Mouse (Mus musculus): ENCODE measurements around the gene Cd5. TPM values are rescaled to one million over a fixed set of nuclear protein-coding genes. Genes with fewer than 3 reads are reported as not detected.

Gene Cd5
- total and polyA plus RNA-seq, 3 experiments, result 0.11 to 0.80 (median 0.26) TPM

- H3K27ac ChIP-seq, result no peak overlapping the region
- 46% methylated on average over 4 of the region's 4 CpGs for WGBS
- no peaks in the 10 kb centered on the region for H3K27me3 ChIP-seq (ENCODE audit: control insufficient read depth, insufficient read depth, low read length)
- H3K36me3 ChIP-seq (ENCODE audit: control insufficient read depth, insufficient read depth, low read length), result no peaks in the 10 kb centered on the region
- peaks cover 4% of the 10 kb centered on the region; the same call in 1 of the 2 replicates for H3K4me1 ChIP-seq (ENCODE audit: control insufficient read depth, insufficient read depth, low read length)
- no peak overlapping the region for H3K4me3 ChIP-seq
- H3K79me2 ChIP-seq (replicated peaks; ENCODE audit: control insufficient read depth, insufficient read depth, low read length), result no peaks in the 10 kb centered on the region
- DNase-seq, result peak; percentile 50 to 74
- no peak overlapping the region for H3K9ac ChIP-seq (ENCODE audit: low read depth, low read length)
- TF ChIP-seq EP300 (IDR thresholded peaks at IDR 0.05; ENCODE audit: insufficient read depth, low read depth, low read length), result peak; percentile 80
- TF ChIP-seq POLR2A (IDR thresholded peaks at IDR 0.05; ENCODE audit: insufficient read depth, low read depth, low read length), result no peak
- TF ChIP-seq CTCF (IDR thresholded peaks at IDR 0.05), result peak; percentile 72
- intact Hi-C loops (cut with DNase I), result loop anchor here (1.0 to 5.0 kb wide), 3 partner anchors 116 to 262 kb away; partner anchors contain the start of gene Tmem109
Measured at GRCm38 (mm10) chr19:10714682-10715475, 23.9 kb downstream of the Cd5 start.

GRCm38 (mm10) chr19:10714168-10714567, 24.6 kb downstream of the Cd5 start:
- intact Hi-C loops (cut with DNase I), result loop anchor here (1.0 to 5.0 kb wide), 2 partner anchors 117 to 263 kb away; no protein-coding TSS in a partner anchor
- no peaks in the 10 kb centered on the region for H3K79me2 ChIP-seq (replicated peaks; ENCODE audit: control insufficient read depth, insufficient read depth, low read length)

GRCm38 (mm10) chr19:10713551-10713950, 25.3 kb downstream of the Cd5 start:
- TF ChIP-seq POLR2A (IDR thresholded peaks at IDR 0.05; ENCODE audit: insufficient read depth, low read depth, low read length) (no peak), CTCF (IDR thresholded peaks at IDR 0.05) (no peak), EP300 (IDR thresholded peaks at IDR 0.05; ENCODE audit: insufficient read depth, low read depth, low read length) (no peak)
- WGBS, result 89% methylated on average over 10 of the region's 10 CpGs
- no peaks in the 10 kb centered on the region for H3K36me3 ChIP-seq (ENCODE audit: control insufficient read depth, insufficient read depth, low read length)
- H3K27me3 ChIP-seq (ENCODE audit: control insufficient read depth, insufficient read depth, low read length), result no peaks in the 10 kb centered on the region
- intact Hi-C loops (cut with DNase I), result loop anchor here (5.0 kb wide), 1 partner anchor 264 kb away; no protein-coding TSS in a partner anchor
- H3K27ac ChIP-seq, result no peak overlapping the region
- H3K9ac ChIP-seq (ENCODE audit: low read depth, low read length), result no peak overlapping the region
- no peaks in the 10 kb centered on the region for H3K79me2 ChIP-seq (replicated peaks; ENCODE audit: control insufficient read depth, insufficient read depth, low read length)
- H3K4me3 ChIP-seq, result no peak overlapping the region
- H3K4me1 ChIP-seq (ENCODE audit: control insufficient read depth, insufficient read depth, low read length), result peaks cover 6% of the 10 kb centered on the region; the same call in 1 of the 2 replicates
- no peak for DNase-seq

More at GRCm38 (mm10) chr19:10714168-10714567, 24.6 kb downstream of the Cd5 start:
- Histone ChIP-seq H3K27me3 (ENCODE audit: control insufficient read depth, insufficient read depth, low read length) (no peaks in the 10 kb centered on the region), H3K4me3 (no peak overlapping the region), H3K9ac (ENCODE audit: low read depth, low read length) (no peak overlapping the region), H3K4me1 (ENCODE audit: control insufficient read depth, insufficient read depth, low read length) (peaks cover 5% of the 10 kb centered on the region; the same call in 1 of the 2 replicates), H3K27ac (no peak overlapping the region), H3K36me3 (ENCODE audit: control insufficient read depth, insufficient read depth, low read length) (no peaks in the 10 kb centered on the region)
- no peak for DNase-seq
- WGBS, result 85% methylated on average over 6 of the region's 6 CpGs
- TF ChIP-seq CTCF (IDR thresholded peaks at IDR 0.05), result no peak
- no peak for TF ChIP-seq POLR2A (IDR thresholded peaks at IDR 0.05; ENCODE audit: insufficient read depth, low read depth, low read length)
- no peak for TF ChIP-seq EP300 (IDR thresholded peaks at IDR 0.05; ENCODE audit: insufficient read depth, low read depth, low read length)

GRCm38 (mm10) chr19:10712646-10713045, 26.2 kb downstream of the Cd5 start:
- TF ChIP-seq POLR2A (IDR thresholded peaks at IDR 0.05; ENCODE audit: insufficient read depth, low read depth, low read length) (no peak), EP300 (IDR thresholded peaks at IDR 0.05; ENCODE audit: insufficient read depth, low read depth, low read length) (no peak), CTCF (IDR thresholded peaks at IDR 0.05) (no peak)
- no peak for DNase-seq
- H3K79me2 ChIP-seq (replicated peaks; ENCODE audit: control insufficient read depth, insufficient read depth, low read length), result no peaks in the 10 kb centered on the region
- H3K4me1 ChIP-seq (ENCODE audit: control insufficient read depth, insufficient read depth, low read length), result peaks cover 3% of the 10 kb centered on the region; the same call in 1 of the 2 replicates
- H3K27ac ChIP-seq, result no peak overlapping the region
- no peak overlapping the region for H3K4me3 ChIP-seq
- intact Hi-C loops (cut with DNase I), result loop anchor here (5.0 kb wide), 1 partner anchor 265 kb away; no protein-coding TSS in a partner anchor
- H3K27me3 ChIP-seq (ENCODE audit: control insufficient read depth, insufficient read depth, low read length), result no peaks in the 10 kb centered on the region
- H3K36me3 ChIP-seq (ENCODE audit: control insufficient read depth, insufficient read depth, low read length), result no peaks in the 10 kb centered on the region
- H3K9ac ChIP-seq (ENCODE audit: low read depth, low read length), result no peak overlapping the region
- WGBS, result 98% methylated on average over 12 of the region's 12 CpGs

GRCm38 (mm10) chr19:10712194-10712593, 26.6 kb downstream of the Cd5 start:
- no peak overlapping the region for H3K4me3 ChIP-seq
- no peaks in the 10 kb centered on the region for H3K36me3 ChIP-seq (ENCODE audit: control insufficient read depth, insufficient read depth, low read length)
- intact Hi-C loops (cut with DNase I), result loop anchor here (5.0 kb wide), 1 partner anchor 265 kb away; no protein-coding TSS in a partner anchor
- WGBS, result 91% methylated on average over 7 of the region's 7 CpGs
- H3K9ac ChIP-seq (ENCODE audit: low read depth, low read length), result no peak overlapping the region
- no peaks in the 10 kb centered on the region for H3K79me2 ChIP-seq (replicated peaks; ENCODE audit: control insufficient read depth, insufficient read depth, low read length)
- H3K4me1 ChIP-seq (ENCODE audit: control insufficient read depth, insufficient read depth, low read length), result peaks cover 3% of the 10 kb centered on the region; the same call in 1 of the 2 replicates
- TF ChIP-seq CTCF (IDR thresholded peaks at IDR 0.05), result no peak
- TF ChIP-seq POLR2A (IDR thresholded peaks at IDR 0.05; ENCODE audit: insufficient read depth, low read depth, low read length), result no peak
- TF ChIP-seq EP300 (IDR thresholded peaks at IDR 0.05; ENCODE audit: insufficient read depth, low read depth, low read length), result no peak
- H3K27ac ChIP-seq, result no peak overlapping the region
- H3K27me3 ChIP-seq (ENCODE audit: control insufficient read depth, insufficient read depth, low read length), result no peaks in the 10 kb centered on the region
- DNase-seq, result no peak

All from heart, adult 2 months (tissue).